Mouse (Mus musculus): ENCODE measurements at regions not wholly inside any gene's neighbourhood (a gene's known extent, or its start where the extent isn't known, plus 50 kb on each side); places are given as distances from the start of the nearest gene placed in this dataset.

GRCm38 (mm10) chr3:156120341-156120740, 441.3 kb upstream of the Negr1 start:
- TF ChIP-seq CTCF (IDR thresholded peaks at IDR 0.05; ENCODE audit: low read depth, low read length) (no peak), POLR2A (IDR thresholded peaks at IDR 0.05; ENCODE audit: extremely low read depth, insufficient read depth, low read length) (no peak)

Data from liver, adult 2 months (tissue).